Mouse (Mus musculus) A20 (cell line): Measurements from ENCODE around the gene Inha.

ENCODE experiments used
- DNase-seq: peaks from one replicate; pipeline ENCODE4 v3.0.0-alpha.2; 2011; ENCODE audit warnings: low read depth, low spot score

The Inha gene

GRCm38 (mm10) chr1:75558388-75559178 is 51.7 kb downstream of the Inha start:
- no peak for DNase-seq

GRCm38 (mm10) chr1:75559212-75559925 is 52.5 kb downstream of the Inha start:
- DNase-seq: peak; percentile 91
